Mouse (Mus musculus) bone marrow macrophage, adult 2 months (primary cell): Measurements from ENCODE around the gene Gm17693. TPM values are rescaled to one million over a fixed set of nuclear protein-coding genes. Genes with fewer than 3 reads are reported as not detected.
"Not testable (repeated sequence)": the region's sequence is repeated elsewhere in the genome, so short reads cannot be mapped to it uniquely, and the experiment has no call there.

Experiments used
- H3K27ac ChIP-seq: 2 replicates; pipeline ENCODE4 v1.5.1; 2012; ENCODE audit warnings: low read depth, low read length; ENCODE audit not compliant: insufficient read depth
- H3K4me1 ChIP-seq: 2 replicates; pipeline ENCODE4 v1.6.1; 2012; ENCODE audit warnings: low read length; ENCODE audit not compliant: control insufficient read depth, insufficient read depth
- H3K4me3 ChIP-seq: 2 replicates; pipeline ENCODE4 v1.5.1; 2012; ENCODE audit warnings: mild to moderate bottlenecking, low read length, moderate library complexity; ENCODE audit not compliant: insufficient read depth
- polyA plus RNA-seq: library from polyadenylated mRNA; stranded (reverse); fragments of >200 nt; gene quantifications from 2 replicates; pipeline ENCODE4 v1.2.4, GENCODE M21; 2012; ENCODE audit not compliant: missing spikeins, insufficient read depth, insufficient read length

The Gm17693 gene
- not detected in 2 replicates for polyA plus RNA-seq

DNA sequence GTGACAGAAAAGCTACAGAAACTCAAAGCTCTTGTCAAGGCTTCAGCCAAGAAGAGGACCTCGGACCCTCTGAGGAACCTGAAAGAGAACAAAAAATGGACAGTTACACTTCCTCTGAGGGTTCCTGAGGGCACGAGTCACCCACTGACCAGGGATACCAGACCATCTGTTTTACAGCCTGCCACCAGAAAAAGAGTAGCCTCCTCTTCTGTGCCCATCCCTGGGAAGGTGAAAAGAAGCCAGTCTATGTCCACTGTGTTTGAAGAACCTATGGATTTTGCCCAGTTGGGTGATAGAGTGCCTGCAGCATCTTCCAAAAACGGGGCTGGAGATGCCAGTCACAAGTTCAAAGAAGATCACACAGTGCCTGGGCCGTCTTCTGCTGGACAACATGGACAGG, at the start of gene Gm17693:
TSS of gene Gm17693 (plus strand) at position 301 of the 400 bp plus-strand sequence.
- H3K4me1 ChIP-seq, H3K4me3 ChIP-seq, H3K27ac ChIP-seq: not testable (repeated sequence)
